Mouse (Mus musculus) CH12.LX (cell line): Measurements from ENCODE around the gene Fgfr2. TPM values are rescaled to one million over a fixed set of nuclear protein-coding genes. Genes with fewer than 3 reads are reported as not detected.

Experiments used
- DNase-seq: peaks from one replicate; pipeline ENCODE4 v3.0.0-alpha.2; 2013; ENCODE audit errors: extremely low read depth
- H3K27ac ChIP-seq: 2 replicates; pipeline ENCODE4 v1.5.1; 2012; ENCODE audit warnings: low read depth, mild to moderate bottlenecking, control low read depth, moderate library complexity; ENCODE audit not compliant: insufficient read depth
- H3K27me3 ChIP-seq: replicated peaks from 2 replicates; pipeline ENCODE3; 2012; ENCODE audit warnings: inconsistent platforms
- H3K36me3 ChIP-seq, 2 experiments: replicated peaks in 1 of 2; 2 replicates each; pipeline versions ENCODE3 to v1.6.1; 2012; ENCODE audit warnings: inconsistent platforms in 1 of 2, low read length in 1 of 2, mild to moderate bottlenecking in 1 of 2, mixed read lengths in 1 of 2, moderate library complexity in 1 of 2; ENCODE audit not compliant: control insufficient read depth in 1 of 2, insufficient read depth in 1 of 2
- H3K4me1 ChIP-seq, 2 experiments: 2 replicates each; pipeline ENCODE4 v1.6.1; 2012; ENCODE audit warnings: inconsistent platforms in 1 of 2, moderate library complexity in 1 of 2; ENCODE audit not compliant: insufficient read depth in 2 of 2, control insufficient read depth in 1 of 2
- H3K4me2 ChIP-seq: 2 replicates; pipeline ENCODE4 v1.6.1; 2012; ENCODE audit warnings: low read depth, mild to moderate bottlenecking, control low read depth; ENCODE audit not compliant: poor library complexity, insufficient read depth, severe bottlenecking
- H3K4me3 ChIP-seq, 3 experiments: fragments of 150-350 bp in 1 of 3; sonication (generic) in 1 of 3; replicated peaks in 1 of 3; 2 replicates each; pipeline versions ENCODE3 to v1.5.1; 2011 to 2012; ENCODE audit warnings: low read depth in 2 of 3, low read length in 2 of 3, mild to moderate bottlenecking in 2 of 3, moderate library complexity in 2 of 3, control low read depth in 1 of 3, improper control_type of control experiment in 1 of 3, inconsistent platforms in 1 of 3, mixed read lengths in 1 of 3; ENCODE audit not compliant: poor library complexity in 1 of 3
- H3K79me2 ChIP-seq: replicated peaks from 2 replicates; pipeline ENCODE4 v1.6.1; 2012; ENCODE audit warnings: mild to moderate bottlenecking, moderate library complexity; ENCODE audit not compliant: control insufficient read depth, poor library complexity, insufficient read depth, severe bottlenecking; ENCODE audit errors: extremely low read depth
- H3K9ac ChIP-seq: 2 replicates; pipeline ENCODE4 v1.6.1; 2012; ENCODE audit warnings: low read depth, mild to moderate bottlenecking, control low read depth, moderate library complexity; ENCODE audit not compliant: insufficient read depth
- H3K9me3 ChIP-seq: replicated peaks from 2 replicates; pipeline ENCODE3; 2012; ENCODE audit warnings: low read length, inconsistent platforms, mixed read lengths
- BHLHE40 ChIP-seq: IDR thresholded peaks from 2 replicates; pipeline ENCODE4 v1.6.1; 2011; ENCODE audit warnings: mild to moderate bottlenecking, low read depth, low read length, improper control_type of control experiment
- CTCF ChIP-seq, 2 experiments: IDR thresholded peaks in 1 of 2; conservative IDR thresholded peaks in 1 of 2; 2 replicates each; pipeline ENCODE4 v1.5.1; 2011 to 2012; ENCODE audit warnings: low read depth in 2 of 2, low read length in 2 of 2, improper control_type of control experiment in 1 of 2, inconsistent platforms in 1 of 2, mild to moderate bottlenecking in 1 of 2, moderate library complexity in 1 of 2
- E2F4 ChIP-seq: IDR thresholded peaks from 2 replicates; pipeline ENCODE4 v1.6.1; 2011; ENCODE audit warnings: low read depth, low read length, improper control_type of control experiment; ENCODE audit not compliant: insufficient replicate concordance
- ETS1 ChIP-seq: conservative IDR thresholded peaks from 2 replicates; pipeline ENCODE4 v1.6.1; 2012; ENCODE audit warnings: low read depth, mild to moderate bottlenecking, inconsistent platforms, low read length, improper control_type of control experiment, moderate library complexity
- JUN ChIP-seq: IDR thresholded peaks from 2 replicates; pipeline ENCODE4 v1.6.1; 2011; ENCODE audit warnings: low read depth, mild to moderate bottlenecking, low read length, improper control_type of control experiment, moderate library complexity; ENCODE audit not compliant: insufficient read depth
- MAFK ChIP-seq: IDR thresholded peaks from 2 replicates; pipeline ENCODE4 v1.6.1; 2011; ENCODE audit warnings: low read length, improper control_type of control experiment; ENCODE audit not compliant: insufficient replicate concordance
- MAX ChIP-seq: IDR thresholded peaks from 2 replicates; pipeline ENCODE4 v1.6.1; 2011; ENCODE audit warnings: low read length, improper control_type of control experiment
- MAZ ChIP-seq: IDR thresholded peaks from 2 replicates; pipeline ENCODE4 v1.6.1; 2012; ENCODE audit warnings: low read depth, mild to moderate bottlenecking, inconsistent platforms, low read length, improper control_type of control experiment, moderate library complexity
- MEF2A ChIP-seq: IDR thresholded peaks from 2 replicates; pipeline ENCODE4 v1.6.1; 2014; ENCODE audit warnings: low read depth, mild to moderate bottlenecking, inconsistent platforms, low read length, improper control_type of control experiment, borderline replicate concordance
- NELFE ChIP-seq: IDR thresholded peaks from 2 replicates; pipeline ENCODE4 v1.6.1; 2011; ENCODE audit warnings: low read depth, low read length, improper control_type of control experiment
- NRF1 ChIP-seq: IDR thresholded peaks from 2 replicates; pipeline ENCODE4 v1.6.1; 2014; ENCODE audit warnings: low read depth, mild to moderate bottlenecking, inconsistent platforms, low read length, improper control_type of control experiment, moderate library complexity
- POLR2AphosphoS2 ChIP-seq: IDR thresholded peaks from 2 replicates; pipeline ENCODE4 v1.6.1; 2011; ENCODE audit warnings: low read depth, low read length, improper control_type of control experiment
- RAD21 ChIP-seq: IDR thresholded peaks from 2 replicates; pipeline ENCODE4 v1.6.1; 2011; ENCODE audit warnings: low read depth, mild to moderate bottlenecking, low read length, improper control_type of control experiment, moderate library complexity
- RCOR1 ChIP-seq: conservative IDR thresholded peaks from 2 replicates; pipeline ENCODE4 v1.6.1; 2012; ENCODE audit warnings: low read depth, mild to moderate bottlenecking, inconsistent platforms, low read length, improper control_type of control experiment
- UBTF ChIP-seq: IDR thresholded peaks from 2 replicates; pipeline ENCODE4 v1.6.1; 2012; ENCODE audit warnings: low read depth, mild to moderate bottlenecking, inconsistent platforms, low read length, improper control_type of control experiment, moderate library complexity
- USF2 ChIP-seq: conservative IDR thresholded peaks from 2 replicates; pipeline ENCODE4 v1.6.1; 2011; ENCODE audit warnings: low read depth, low read length, improper control_type of control experiment
- ZC3H11A ChIP-seq: IDR thresholded peaks from 2 replicates; pipeline ENCODE4 v1.6.1; 2012; ENCODE audit warnings: low read depth, mild to moderate bottlenecking, inconsistent platforms, low read length, improper control_type of control experiment
- ZNF384 ChIP-seq: IDR thresholded peaks from 2 replicates; pipeline ENCODE4 v1.6.1; 2012; ENCODE audit warnings: low read depth, low read length, improper control_type of control experiment, inconsistent platforms
- dilution Hi-C: fragments of 300-500 bp; cut with MboI; formaldehyde crosslinking; loops from 2 replicates; pipeline ENCODE4 v1.14.3; 2020; ENCODE audit warnings: low sequenced_read_pairs; ENCODE audit not compliant: extremely low pct_unique_long_range_greater_than_20kb, extremely low pct_ligation_motif_present
- in situ Hi-C: fragments of 300-500 bp; cut with MboI; formaldehyde crosslinking; loops from 3 replicates; pipeline ENCODE4 v1.14.3; 2019; ENCODE audit warnings: low sequenced_read_pairs, low pct_ligation_motif_present, low pct_unique_long_range_greater_than_20kb, mixed read lengths
- polyA plus RNA-seq: library from polyadenylated mRNA; unstranded; fragments of >175 nt; gene quantifications from 2 replicates; pipeline ENCODE4 v1.2.1, GENCODE M21; 2012; ENCODE audit warnings: low read depth; ENCODE audit not compliant: insufficient read length
- total RNA-seq, 2 experiments: library from RNA; depleted of rRNA; stranded (reverse); fragments of 300-350 nt in 1 of 2; fragments of >200 nt in 1 of 2; gene quantifications; 2 replicates each; pipeline ENCODE4 v1.2.3; 2012 to 2014

The Fgfr2 gene
- total and polyA plus RNA-seq, 3 experiments, result not detected

DNA sequence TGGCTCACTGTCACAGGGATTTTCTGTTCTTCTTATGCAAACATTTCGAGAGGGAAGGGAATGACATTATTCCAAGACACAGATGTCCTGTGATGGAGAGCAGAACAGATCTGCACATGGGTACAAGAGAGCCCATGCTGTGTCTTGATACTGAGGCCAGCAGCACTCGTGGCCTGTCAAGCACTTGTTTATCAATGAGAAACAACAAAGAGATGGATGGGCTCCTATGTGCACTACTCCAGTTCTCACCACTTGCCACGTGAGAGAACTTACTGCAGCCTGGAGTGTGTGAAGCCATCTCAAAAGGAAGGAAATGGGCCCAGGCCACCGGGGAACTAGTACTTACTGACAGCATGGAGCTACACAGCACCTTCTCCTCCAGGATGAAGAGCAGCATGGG, 336.6 kb downstream of the Fgfr2 start:
- H3K27ac ChIP-seq, result no peak overlapping the region
- no peak overlapping the region for H3K4me3 ChIP-seq
- peaks cover 32 to 91% of the 10 kb centered on the region in 2 experiments for H3K4me1 ChIP-seq
- no peak overlapping the region for H3K4me2 ChIP-seq
- H3K27me3 ChIP-seq, result no peaks in the 10 kb centered on the region
- in situ Hi-C loops, result no loop called here
- dilution Hi-C loops, result no loop called here
- H3K79me2 ChIP-seq, result peaks cover 11% of the 10 kb centered on the region; the same call in 1 of the 2 replicates
- H3K36me3 ChIP-seq, result peaks cover 7 to 64% of the 10 kb centered on the region in 2 experiments
- no peak for DNase-seq
- TF ChIP-seq ETS1, result no peak
- no peak for TF ChIP-seq CTCF (conservative IDR thresholded peaks at IDR 0.05 in 1 of 2, IDR thresholded peaks at IDR 0.05 in 1 of 2; ENCODE audit: low read depth in 2 of 2, low read length in 2 of 2)
- TF ChIP-seq POLR2AphosphoS2, result no peak
- no peak for TF ChIP-seq MEF2A
- no peak overlapping the region for H3K9ac ChIP-seq
- no peaks in the 10 kb centered on the region for H3K9me3 ChIP-seq

- TF ChIP-seq ZNF384 (no peak), MAZ (no peak), NELFE (no peak), MAFK (no peak), E2F4 (no peak), RCOR1 (no peak), JUN (no peak), NRF1 (no peak), RAD21 (no peak), BHLHE40 (no peak), USF2 (no peak), MAX (no peak), UBTF (no peak), CTCF (conservative IDR thresholded peaks at IDR 0.05 in 1 of 2, IDR thresholded peaks at IDR 0.05 in 1 of 2; ENCODE audit: low read depth in 2 of 2, low read length in 2 of 2) (no peak), ZC3H11A (no peak)
- TF ChIP-seq, all 38 proteins: peak for 0
- Histone ChIP-seq H3K9ac (no peak overlapping the region), H3K4me3 (no peak overlapping the region), H3K79me2 (peaks cover 11% of the 10 kb centered on the region), H3K27me3 (no peaks in the 10 kb centered on the region), H3K4me1 (peaks cover 31 to 90% of the 10 kb centered on the region in 2 experiments), H3K27ac (no peak overlapping the region), H3K36me3 (peaks cover 7 to 67% of the 10 kb centered on the region in 2 experiments), H3K9me3 (no peaks in the 10 kb centered on the region), H3K4me2 (no peak overlapping the region)
- dilution Hi-C loops, result no loop called here
- DNase-seq, result no peak
- in situ Hi-C loops, result no loop called here
Measured at GRCm38 (mm10) chr7:132786011-132786410, 337.1 kb downstream of the Fgfr2 start.
